Mouse (Mus musculus) intestine, embryonic 15.5 days (tissue): ENCODE results near the gene Cbr3. TPM values are rescaled to one million over a fixed set of nuclear protein-coding genes. Genes with fewer than 3 reads are reported as not detected.

Experiments used
- ATAC-seq: fragments of 200-750 bp; cut with Nextera tagmentation; 2 replicates; pipeline ENCODE4 v1.8.0; 2017; ENCODE audit warnings: moderate TSS enrichment, moderate library complexity
- H3K27ac ChIP-seq: fragments of 300-500 bp; sonication (generic); 2 replicates; pipeline ENCODE4 v1.5.1; 2015; ENCODE audit warnings: mild to moderate bottlenecking, inconsistent platforms
- H3K27me3 ChIP-seq: fragments of 300-500 bp; sonication (generic); replicated peaks from 2 replicates; pipeline ENCODE4 v1.6.1; 2015; ENCODE audit warnings: inconsistent platforms
- H3K36me3 ChIP-seq: fragments of 300-500 bp; sonication (generic); 2 replicates; pipeline ENCODE4 v1.6.1; 2015; ENCODE audit warnings: inconsistent platforms
- H3K4me1 ChIP-seq: fragments of 300-500 bp; sonication (generic); replicated peaks from 2 replicates; pipeline ENCODE4 v1.6.1; 2015; ENCODE audit warnings: inconsistent platforms
- H3K4me2 ChIP-seq: fragments of 300-500 bp; sonication (generic); replicated peaks from 2 replicates; pipeline ENCODE4 v1.6.1; 2015; ENCODE audit warnings: mild to moderate bottlenecking, inconsistent platforms
- H3K4me3 ChIP-seq: fragments of 300-500 bp; sonication (generic); replicated peaks from 2 replicates; pipeline ENCODE4 v1.5.1; 2015; ENCODE audit warnings: inconsistent platforms
- H3K9ac ChIP-seq: fragments of 300-500 bp; sonication (generic); 2 replicates; pipeline ENCODE4 v1.6.1; 2015; ENCODE audit warnings: inconsistent platforms
- H3K9me3 ChIP-seq: fragments of 300-500 bp; sonication (generic); 2 replicates; pipeline ENCODE4 v1.6.1; 2016; ENCODE audit warnings: inconsistent platforms
- WGBS: fragments of 180-500 bp; shearing (Covaris S2); methylation state at CpG from one replicate; pipeline ENCODE4 v1.1.7; 2015; 5-methylcytosine and 5-hydroxymethylcytosine counted together
- polyA plus RNA-seq: library from polyadenylated mRNA; unstranded; fragments of >200 nt; fragmentation: Nextera tagmentation; extraction: Ambion mirVana; gene quantifications from 2 replicates; pipeline ENCODE4 v1.2.1, GENCODE M21; 2015

Cbr3 gene
- polyA plus RNA-seq, 1 experiment from 2014 or later, result 2.4 TPM

DNA sequence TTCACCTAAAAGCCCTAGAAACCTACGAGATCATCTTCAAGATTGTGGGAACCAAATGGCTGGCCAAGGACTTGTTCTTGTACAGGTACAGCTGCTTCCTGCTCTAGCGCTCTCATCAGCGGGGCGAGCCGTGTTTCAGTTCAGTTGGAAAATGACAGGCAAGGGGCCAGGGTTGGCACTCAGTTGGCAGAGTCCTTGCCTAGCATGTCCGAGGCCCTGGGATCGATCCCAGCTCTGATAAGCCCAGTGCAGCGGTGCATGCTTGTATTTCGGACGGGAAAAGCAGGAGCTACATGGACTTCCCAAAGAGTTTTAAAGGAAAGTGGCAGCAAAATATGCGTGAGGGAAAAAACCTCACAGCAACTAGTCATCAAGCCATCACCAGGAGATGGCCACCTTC, 56.2 kb downstream of the Cbr3 start:
- no peak overlapping the region for H3K27ac ChIP-seq
- ATAC-seq, result no peak
- WGBS, result 93% methylated on average over 11 of the region's 11 CpGs

More for the DNA sequence above, 56.2 kb downstream of the Cbr3 start:
- no peaks in the 10 kb centered on the region for H3K27me3 ChIP-seq
- H3K9me3 ChIP-seq, result no peaks in the 10 kb centered on the region
- no peak overlapping the region for H3K9ac ChIP-seq
- no peaks in the 10 kb centered on the region; the same call in 1 of the 2 replicates for H3K36me3 ChIP-seq
- H3K4me2 ChIP-seq, result no peak overlapping the region
- H3K4me3 ChIP-seq, result no peak overlapping the region
- peaks cover 3% of the 10 kb centered on the region; the same call in 1 of the 2 replicates for H3K4me1 ChIP-seq

Other genes starting within 250 kb of the Cbr3 start
- 8.7 and 9.9 TPM in 2 replicates for gene Setd4, start 79.2 kb upstream of the Cbr3 start, polyA plus RNA-seq
- 119 and 122 TPM in 2 replicates for gene Cbr1, start 77.4 kb upstream of the Cbr3 start, polyA plus RNA-seq
- gene Gm5678, start 55.1 kb upstream of the Cbr3 start, polyA plus RNA-seq, result not detected in 2 replicates
- gene Dop1b, start 28.7 kb downstream of the Cbr3 start, polyA plus RNA-seq, result 11.6 and 14.4 TPM in 2 replicates
- gene Morc3, start 148.9 kb downstream of the Cbr3 start, polyA plus RNA-seq, result 27.5 and 40.6 TPM in 2 replicates
- gene Chaf1b, start 200.7 kb downstream of the Cbr3 start, polyA plus RNA-seq, result 55.1 and 62.1 TPM in 2 replicates